Mouse (Mus musculus) kidney, adult 10 weeks (tissue): Measurements from ENCODE around the gene Cyp2s1. TPM values are rescaled to one million over a fixed set of nuclear protein-coding genes. Genes with fewer than 3 reads are reported as not detected.

Source experiments
- polyA plus RNA-seq: library from polyadenylated mRNA; stranded (reverse); fragments of 350-450 nt; fragmentation: Illumina TruSeq; extraction: RNeasy Lipid Tissue Mini Kit (QIAGEN cat#74804); gene quantifications from one replicate; pipeline ENCODE4 v1.2.3, GENCODE M21; 2014; ENCODE audit warnings: low read depth, low replicate concordance

The Cyp2s1 gene
- polyA plus RNA-seq = 2.4 TPM

DNA sequence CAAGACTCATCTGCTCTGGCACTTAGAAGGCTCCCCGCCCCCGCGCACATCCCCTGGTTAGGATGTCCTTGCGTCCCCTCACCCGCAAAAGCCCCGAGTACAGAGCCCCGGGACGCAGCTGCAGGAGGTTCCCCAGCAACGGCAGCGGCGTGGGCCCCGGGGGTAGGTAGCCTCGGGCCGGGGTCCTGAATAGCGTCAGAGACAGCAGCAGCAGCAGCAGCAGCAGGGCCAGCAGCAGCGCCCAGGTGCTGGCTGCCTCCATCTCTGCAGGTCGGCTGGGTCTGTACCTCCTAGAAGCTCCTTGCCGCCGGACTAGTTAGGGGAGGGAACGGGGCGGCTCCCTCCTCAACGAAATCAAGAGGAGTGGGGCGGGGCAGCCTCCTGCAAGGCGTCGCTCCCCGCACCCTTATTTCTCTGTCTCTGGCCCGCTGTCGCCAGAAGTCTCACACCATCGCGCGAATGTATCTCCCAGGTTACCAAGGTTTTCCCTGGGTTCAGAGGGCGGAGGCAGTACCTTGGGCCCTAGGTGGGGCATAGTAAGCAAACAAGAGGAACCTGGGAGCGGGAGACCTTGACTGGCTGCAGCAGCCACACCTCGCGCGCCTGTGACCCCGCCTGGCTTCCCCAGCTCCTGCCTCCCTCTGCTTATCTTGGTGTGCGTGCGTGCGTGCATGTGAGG, at the start of gene Cyp2s1:
Cyp2s1 (minus strand) TSS at position 673 of the 679 bp plus-strand sequence.

DNA sequence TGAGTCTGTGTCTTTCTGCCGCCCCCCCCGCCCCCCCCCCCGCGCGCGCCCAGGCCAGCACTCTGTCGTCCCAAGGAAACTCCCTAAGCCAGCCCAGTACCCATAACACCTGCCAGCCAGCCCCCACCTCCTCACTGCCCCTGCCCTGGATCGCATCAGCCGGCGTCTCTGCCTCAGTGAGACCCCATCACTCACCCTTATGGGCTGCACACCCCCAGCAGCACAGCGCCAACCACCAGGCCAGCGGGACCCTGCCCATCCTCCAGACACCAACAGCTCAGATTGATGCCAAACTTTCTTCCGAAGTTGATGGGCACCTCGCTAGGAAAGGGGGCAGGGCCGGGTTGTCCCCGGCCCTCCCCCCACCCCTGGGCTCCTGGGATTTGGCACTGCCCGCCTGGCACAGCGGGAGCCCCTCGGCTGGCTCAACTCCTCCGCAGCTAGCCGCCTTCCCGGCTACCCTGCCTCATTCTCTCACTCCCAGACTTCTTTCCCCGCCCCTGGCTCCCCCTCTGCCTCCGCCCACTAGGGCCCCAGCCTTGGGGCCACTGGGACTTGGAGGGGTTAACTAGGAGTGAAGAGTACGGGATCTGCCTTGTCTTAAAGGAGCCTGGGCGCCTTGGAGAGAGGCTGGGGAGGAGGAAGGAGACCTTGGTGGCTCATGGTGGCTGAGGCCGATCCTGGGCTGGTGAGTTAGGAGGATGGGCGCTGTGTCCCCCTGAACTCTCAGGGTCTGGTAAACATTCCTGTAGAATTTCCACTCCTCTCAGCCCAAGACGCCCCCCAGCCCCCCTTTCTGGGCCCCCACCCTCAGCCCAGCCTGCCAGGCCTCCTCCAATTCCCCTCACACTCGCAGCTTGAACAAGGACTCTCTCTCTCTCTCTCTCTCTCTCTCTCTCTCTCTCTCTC, 28.2 kb downstream of the Cyp2s1 start, which contains the start of gene Axl:
Axl (minus strand) TSS at position 486 of the 909 bp plus-strand sequence.

GRCm38 (mm10) chr7:25754738-25755467, 61.8 kb downstream of the Cyp2s1 start, which contains the start of gene Hnrnpul1:
Gene Hnrnpul1, minus strand, starts transcription at chr7:25754757.

Other genes starting within 250 kb of the Cyp2s1 start
- 6.0 TPM for gene Erich4, start 201.0 kb downstream of the Cyp2s1 start, polyA plus RNA-seq
- 28.8 TPM for gene Dmac2, start 197.5 kb downstream of the Cyp2s1 start, polyA plus RNA-seq
- not detected for gene B3gnt8, start 190.3 kb downstream of the Cyp2s1 start, polyA plus RNA-seq
- gene Bckdha, start 157.9 kb downstream of the Cyp2s1 start, polyA plus RNA-seq = 0.61 TPM
- gene Exosc5, start 157.7 kb downstream of the Cyp2s1 start, polyA plus RNA-seq = 0.32 TPM
- gene Tmem91, start 141.7 kb downstream of the Cyp2s1 start, polyA plus RNA-seq = not detected
- gene B9d2, start 136.1 kb downstream of the Cyp2s1 start, polyA plus RNA-seq = not detected
- 1.0 TPM for gene Tgfb1, start 129.9 kb downstream of the Cyp2s1 start, polyA plus RNA-seq
- 2.3 TPM for gene Ccdc97, start 97.8 kb downstream of the Cyp2s1 start, polyA plus RNA-seq
- gene Hnrnpul1, start 62.2 kb downstream of the Cyp2s1 start, polyA plus RNA-seq = 26.8 TPM
- gene Axl, start 28.2 kb downstream of the Cyp2s1 start, polyA plus RNA-seq = 18.3 TPM
- gene Cyp2b10, start 80.7 kb upstream of the Cyp2s1 start, polyA plus RNA-seq = not detected
- gene Cyp2b13, start 244.6 kb upstream of the Cyp2s1 start, polyA plus RNA-seq = not detected